Mouse (Mus musculus): Measurements from ENCODE around the gene Atxn7l2. TPM values are rescaled to one million over a fixed set of nuclear protein-coding genes. Genes with fewer than 3 reads are reported as not detected.

The Atxn7l2 gene
- polyA plus RNA-seq, 1 experiment from 2014 or later = 15.3 TPM

DNA sequence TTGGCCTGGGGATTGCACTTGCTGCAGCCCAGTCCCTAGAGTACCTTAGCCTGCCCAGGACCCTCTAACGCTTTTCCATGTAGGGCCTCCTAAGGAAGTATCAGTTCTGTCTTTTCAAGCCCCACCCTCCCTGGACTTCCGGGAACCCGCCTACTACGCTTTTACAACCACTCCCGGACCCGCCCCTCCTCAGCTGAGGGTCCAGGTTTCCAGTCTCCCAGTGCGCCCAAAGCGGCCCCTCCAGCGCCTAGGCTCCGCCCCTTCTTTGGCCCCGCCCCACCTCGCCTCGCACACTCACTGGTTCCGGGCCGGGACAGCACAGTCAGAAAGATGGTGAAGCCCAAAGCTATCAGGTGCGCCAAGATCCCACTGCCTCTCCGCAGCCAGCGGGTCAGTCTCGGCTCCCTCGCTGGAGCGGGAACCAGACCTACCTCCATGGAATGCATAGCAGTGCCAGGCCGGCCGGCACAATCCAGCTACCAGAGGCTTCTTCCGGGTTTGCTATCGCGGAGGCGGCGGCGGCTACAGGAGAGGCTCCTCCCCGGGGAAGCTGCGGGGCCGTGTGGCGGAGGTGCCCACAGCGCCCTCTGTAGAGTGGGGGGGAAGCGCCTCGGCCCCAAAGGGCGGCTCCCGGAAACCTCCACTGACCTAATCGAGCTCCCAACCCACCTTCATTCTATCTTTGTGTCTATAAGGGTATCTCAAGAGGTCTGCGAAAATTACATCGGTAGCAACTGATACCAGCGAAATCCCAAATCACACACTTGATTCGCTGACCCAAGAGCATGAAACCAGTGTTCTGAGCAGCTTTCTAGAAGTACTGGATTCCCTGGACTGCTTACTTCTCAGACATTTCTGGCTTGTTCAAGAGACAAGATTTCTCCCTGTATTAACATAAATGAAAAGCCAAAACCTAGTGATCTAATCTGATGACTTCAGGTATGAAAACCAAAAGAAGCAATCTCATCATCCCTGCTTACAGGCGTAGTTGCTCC is 10.1 kb downstream of the Atxn7l2 start, which contains the start of gene Cyb561d1:
TSS of gene Cyb561d1 (minus strand) at position 884 of the 995 bp plus-strand sequence.
- Histone ChIP-seq H3K36me3 (ENCODE audit: control insufficient read depth, insufficient read depth, low read length) (peaks cover 44% of the 10 kb centered on the region), H3K4me1 (replicated peaks; ENCODE audit: control insufficient read depth, insufficient read depth, low read length) (peaks cover 14% of the 10 kb centered on the region; the same call in 1 of the 2 replicates), H3K27me3 (replicated peaks; ENCODE audit: control insufficient read depth, insufficient read depth, low read length) (no peaks in the 10 kb centered on the region), H3K9ac (ENCODE audit: low read length) (peak within 1 kb of the TSS; percentile 55), H3K4me2 (ENCODE audit: low read length) (peak within 1 kb of the TSS; percentile 69), H3K9me3 (ENCODE audit: control insufficient read depth, low read length) (no peaks in the 10 kb centered on the region), H3K27ac (ENCODE audit: low read depth) (peak within 1 kb of the TSS; percentile 88), H3K4me3 (ENCODE audit: low read depth, low read length) (peak within 1 kb of the TSS; percentile 70)
- DNase-seq (ENCODE audit: low spot score) (peak; percentile 99), ATAC-seq (replicated peaks; ENCODE audit: low FRiP score, low TSS enrichment, low read depth) (peak; percentile 96)
- WGBS = 3% methylated on average over 43 of the region's 44 CpGs

DNA sequence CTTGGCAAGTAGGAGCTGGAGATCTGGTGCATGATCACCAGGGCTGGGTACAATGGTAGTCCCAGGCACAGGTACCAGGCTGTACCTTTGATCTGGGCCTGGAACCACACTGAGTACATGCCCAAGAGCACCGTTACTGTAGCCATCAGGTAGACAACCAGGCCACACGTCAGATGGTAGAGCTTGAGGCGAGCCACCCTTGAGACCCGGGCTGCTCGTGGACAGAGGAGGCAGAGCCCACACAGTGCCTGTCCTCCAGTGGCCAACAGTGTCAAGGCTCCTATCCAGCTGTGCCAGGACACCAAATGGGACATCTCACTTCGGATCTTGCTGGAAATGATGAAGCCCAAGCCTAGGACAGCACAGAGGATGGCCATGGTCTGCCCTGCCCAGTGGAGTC is 11.5 kb downstream of the Atxn7l2 start:
- no peak overlapping the region for H3K27ac ChIP-seq (ENCODE audit: low read depth)
- H3K27me3 ChIP-seq (replicated peaks; ENCODE audit: control insufficient read depth, insufficient read depth, low read length) = no peaks in the 10 kb centered on the region
- H3K4me2 ChIP-seq (ENCODE audit: low read length) = peak overlapping the region; percentile 69; the same call in 1 of the 2 replicates
- H3K9ac ChIP-seq (ENCODE audit: low read length) = no peak overlapping the region
- ATAC-seq (replicated peaks; ENCODE audit: low FRiP score, low TSS enrichment, low read depth) (no peak), DNase-seq (ENCODE audit: low spot score) (no peak)
- H3K4me3 ChIP-seq (ENCODE audit: low read depth, low read length) = no peak overlapping the region
- no peaks in the 10 kb centered on the region for H3K9me3 ChIP-seq (ENCODE audit: control insufficient read depth, low read length)
- H3K4me1 ChIP-seq (replicated peaks; ENCODE audit: control insufficient read depth, insufficient read depth, low read length) = peaks cover 14% of the 10 kb centered on the region; the same call in 1 of the 2 replicates
- WGBS = 95% methylated on average over 6 of the region's 6 CpGs
- H3K36me3 ChIP-seq (ENCODE audit: control insufficient read depth, insufficient read depth, low read length) = peaks cover 30% of the 10 kb centered on the region

DNA sequence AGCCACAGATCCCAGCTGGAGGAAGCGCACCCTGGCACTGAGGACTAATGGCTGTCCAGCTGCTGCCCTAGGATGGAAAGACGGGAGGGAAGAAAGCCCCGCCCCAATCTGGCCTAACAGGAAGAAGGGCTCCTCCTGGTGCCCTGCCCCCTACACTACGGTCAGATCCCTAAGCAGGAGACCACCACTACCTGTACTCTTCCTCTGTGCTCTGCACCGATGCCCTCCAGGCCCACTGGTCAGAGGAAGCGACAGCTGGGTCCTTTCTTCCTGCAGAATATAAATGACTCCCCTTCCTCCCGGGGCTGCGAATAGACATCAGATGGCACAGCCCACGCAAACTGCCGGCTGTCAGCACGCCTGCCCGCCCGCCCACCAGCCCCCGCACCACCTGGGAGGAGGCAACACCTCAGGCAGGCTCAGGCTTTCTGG is 13.7 kb downstream of the Atxn7l2 start:
- no peak overlapping the region for H3K4me3 ChIP-seq (ENCODE audit: low read depth, low read length)
- ATAC-seq (replicated peaks; ENCODE audit: low FRiP score, low TSS enrichment, low read depth) = 0 out of 2 replicates have a peak, but pooled peaks have one; percentile 12
- H3K9ac ChIP-seq (ENCODE audit: low read length) = no peak overlapping the region
- DNase-seq (ENCODE audit: low spot score) = peak; percentile 64
- H3K27me3 ChIP-seq (replicated peaks; ENCODE audit: control insufficient read depth, insufficient read depth, low read length) = no peaks in the 10 kb centered on the region
- H3K36me3 ChIP-seq (ENCODE audit: control insufficient read depth, insufficient read depth, low read length) = peaks cover 16% of the 10 kb centered on the region
- no peaks in the 10 kb centered on the region for H3K9me3 ChIP-seq (ENCODE audit: control insufficient read depth, low read length)
- WGBS = 17% methylated on average over 13 of the region's 14 CpGs
- peaks cover 14% of the 10 kb centered on the region; the same call in 1 of the 2 replicates for H3K4me1 ChIP-seq (replicated peaks; ENCODE audit: control insufficient read depth, insufficient read depth, low read length)
- H3K27ac ChIP-seq (ENCODE audit: low read depth) = no peak overlapping the region
- peak overlapping the region; percentile 30 for H3K4me2 ChIP-seq (ENCODE audit: low read length)

DNA sequence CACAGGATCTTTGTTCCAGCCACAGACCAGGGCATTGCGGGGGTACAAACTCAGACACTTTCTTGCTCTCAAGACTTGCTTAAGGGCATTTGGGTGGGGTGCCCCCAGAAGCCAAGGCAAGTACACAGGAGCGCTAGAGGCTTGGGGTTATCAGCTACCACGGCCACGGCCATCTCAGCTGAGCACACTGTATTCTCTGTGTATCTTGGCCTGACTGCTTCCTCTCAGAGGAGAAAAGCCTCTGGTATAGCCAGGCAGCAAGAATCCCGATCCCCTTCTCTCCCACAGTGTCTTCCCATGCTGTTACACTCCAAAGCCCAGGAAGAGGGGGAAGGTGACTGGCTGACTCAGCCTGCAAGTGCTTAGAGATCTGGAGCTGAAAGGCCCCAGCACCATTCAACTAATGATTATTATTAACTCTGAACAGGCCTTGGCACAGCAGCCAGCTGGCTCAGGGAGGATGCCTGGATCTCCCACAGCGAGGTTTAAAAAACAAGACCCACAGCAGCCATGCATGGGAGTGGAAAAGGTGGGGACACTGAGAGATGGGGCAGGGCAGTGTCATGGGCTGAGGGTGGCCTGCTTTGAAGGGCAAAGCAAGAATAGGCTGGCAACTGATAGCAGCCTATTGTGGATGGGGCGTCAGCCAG is 14.7 kb downstream of the Atxn7l2 start:
- ATAC-seq (replicated peaks; ENCODE audit: low FRiP score, low TSS enrichment, low read depth) (no peak), DNase-seq (ENCODE audit: low spot score) (no peak)
- Histone ChIP-seq H3K27ac (ENCODE audit: low read depth) (no peak overlapping the region), H3K4me1 (replicated peaks; ENCODE audit: control insufficient read depth, insufficient read depth, low read length) (peaks cover 15% of the 10 kb centered on the region), H3K36me3 (ENCODE audit: control insufficient read depth, insufficient read depth, low read length) (peaks cover 11% of the 10 kb centered on the region), H3K9ac (ENCODE audit: low read length) (no peak overlapping the region), H3K4me2 (ENCODE audit: low read length) (no peak overlapping the region), H3K27me3 (replicated peaks; ENCODE audit: control insufficient read depth, insufficient read depth, low read length) (no peaks in the 10 kb centered on the region), H3K4me3 (ENCODE audit: low read depth, low read length) (no peak overlapping the region), H3K9me3 (ENCODE audit: control insufficient read depth, low read length) (no peaks in the 10 kb centered on the region)
- WGBS = 77% methylated on average over 7 of the region's 7 CpGs

DNA sequence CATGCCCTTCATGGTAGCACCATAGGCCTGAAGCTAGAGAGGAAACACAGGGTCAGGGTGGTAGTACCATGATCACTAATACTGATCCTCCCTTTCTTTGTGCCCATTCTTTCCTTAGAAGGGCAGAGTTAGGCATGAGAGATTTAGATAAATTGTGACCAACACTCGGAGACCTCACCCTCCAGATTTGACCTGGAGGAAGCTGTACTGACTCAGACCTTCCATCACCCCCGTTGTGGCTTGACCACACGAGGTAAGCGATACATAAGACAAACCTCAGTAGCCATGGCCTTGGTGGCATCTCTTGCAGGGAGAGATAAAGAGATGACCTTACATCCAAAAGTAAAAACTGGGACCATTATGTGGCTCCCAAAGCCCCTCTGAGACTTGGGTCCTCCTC is 15.4 kb downstream of the Atxn7l2 start:
- no peak for ATAC-seq (replicated peaks; ENCODE audit: low FRiP score, low TSS enrichment, low read depth)
- H3K4me1 ChIP-seq (replicated peaks; ENCODE audit: control insufficient read depth, insufficient read depth, low read length) = peaks cover 14% of the 10 kb centered on the region
- H3K9ac ChIP-seq (ENCODE audit: low read length) = no peak overlapping the region
- H3K27ac ChIP-seq (ENCODE audit: low read depth) = no peak overlapping the region
- no peaks in the 10 kb centered on the region for H3K27me3 ChIP-seq (replicated peaks; ENCODE audit: control insufficient read depth, insufficient read depth, low read length)
- H3K4me3 ChIP-seq (ENCODE audit: low read depth, low read length) = no peak overlapping the region
- peaks cover 11% of the 10 kb centered on the region for H3K36me3 ChIP-seq (ENCODE audit: control insufficient read depth, insufficient read depth, low read length)
- H3K4me2 ChIP-seq (ENCODE audit: low read length) = no peak overlapping the region
- no peaks in the 10 kb centered on the region for H3K9me3 ChIP-seq (ENCODE audit: control insufficient read depth, low read length)
- DNase-seq (ENCODE audit: low spot score) = no peak
- WGBS = 87% methylated on average over 4 of the region's 4 CpGs

DNA sequence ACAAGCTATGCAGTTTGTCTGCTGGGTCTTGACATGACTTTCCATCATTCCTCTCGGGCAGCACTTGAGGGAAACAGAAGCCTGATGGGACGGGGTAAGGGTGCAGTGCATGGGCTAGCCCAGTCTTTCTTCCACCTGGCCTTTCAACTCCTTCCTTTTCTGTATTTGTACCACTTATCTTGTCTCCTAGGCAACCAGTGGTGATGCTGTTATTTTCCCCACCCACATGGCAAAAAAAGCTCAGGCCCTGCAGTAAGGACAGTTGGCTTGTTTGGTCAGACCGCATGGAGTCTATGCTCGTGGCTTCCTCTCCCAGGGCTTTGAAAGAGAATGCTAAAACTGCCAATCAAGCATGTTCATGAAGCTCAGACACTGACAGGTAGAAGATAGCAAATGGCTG is 17.0 kb downstream of the Atxn7l2 start:
- ATAC-seq (replicated peaks; ENCODE audit: low FRiP score, low TSS enrichment, low read depth) (no peak), DNase-seq (ENCODE audit: low spot score) (peak; percentile 49)
- 43% methylated on average over 4 of the region's 4 CpGs for whole genome bisulfite sequencing
- H3K9ac ChIP-seq (ENCODE audit: low read length) = no peak overlapping the region
- peaks cover 8% of the 10 kb centered on the region for H3K36me3 ChIP-seq (ENCODE audit: control insufficient read depth, insufficient read depth, low read length)
- H3K4me3 ChIP-seq (ENCODE audit: low read depth, low read length) = no peak overlapping the region
- peak overlapping the region; percentile 38; the same call in 1 of the 2 replicates for H3K27ac ChIP-seq (ENCODE audit: low read depth)
- H3K9me3 ChIP-seq (ENCODE audit: control insufficient read depth, low read length) = no peaks in the 10 kb centered on the region
- H3K27me3 ChIP-seq (replicated peaks; ENCODE audit: control insufficient read depth, insufficient read depth, low read length) = no peaks in the 10 kb centered on the region
- no peak overlapping the region for H3K4me2 ChIP-seq (ENCODE audit: low read length)
- H3K4me1 ChIP-seq (replicated peaks; ENCODE audit: control insufficient read depth, insufficient read depth, low read length) = peaks cover 25% of the 10 kb centered on the region

DNA sequence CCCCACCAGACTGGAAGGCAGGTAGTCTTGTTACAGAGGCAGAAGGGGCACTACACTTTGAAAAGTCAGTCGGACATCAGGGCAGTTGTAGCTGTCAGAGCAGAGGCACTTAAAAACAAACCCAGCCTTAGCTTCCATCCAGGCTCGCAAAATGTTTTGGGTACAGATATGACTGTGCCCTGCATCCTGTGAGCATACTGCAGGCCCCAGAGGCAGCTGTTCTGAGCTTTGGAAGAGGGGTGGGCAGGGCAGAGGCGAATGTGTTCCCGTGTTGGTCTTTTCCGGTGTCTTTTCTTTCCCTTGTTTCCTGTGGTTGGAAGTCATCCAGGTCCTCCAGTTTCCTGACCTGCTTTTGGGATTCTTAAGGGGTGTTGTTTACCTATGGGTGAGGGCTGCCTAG is 20.8 kb downstream of the Atxn7l2 start:
- H3K36me3 ChIP-seq (ENCODE audit: control insufficient read depth, insufficient read depth, low read length) = no peaks in the 10 kb centered on the region
- H3K9ac ChIP-seq (ENCODE audit: low read length) = no peak overlapping the region
- no peak overlapping the region for H3K4me3 ChIP-seq (ENCODE audit: low read depth, low read length)
- no peak for ATAC-seq (replicated peaks; ENCODE audit: low FRiP score, low TSS enrichment, low read depth)
- H3K4me2 ChIP-seq (ENCODE audit: low read length) = peak overlapping the region; percentile 32
- 0 out of 2 replicates have a peak, but pooled peaks cover under 1% of the 10 kb centered on the region for H3K27me3 ChIP-seq (replicated peaks; ENCODE audit: control insufficient read depth, insufficient read depth, low read length)
- no peak for DNase-seq (ENCODE audit: low spot score)
- H3K27ac ChIP-seq (ENCODE audit: low read depth) = peak overlapping the region; percentile 47; the same call in 1 of the 2 replicates
- H3K9me3 ChIP-seq (ENCODE audit: control insufficient read depth, low read length) = no peaks in the 10 kb centered on the region
- H3K4me1 ChIP-seq (replicated peaks; ENCODE audit: control insufficient read depth, insufficient read depth, low read length) = peaks cover 26% of the 10 kb centered on the region
- WGBS = 24% methylated on average over 5 of the region's 5 CpGs

DNA sequence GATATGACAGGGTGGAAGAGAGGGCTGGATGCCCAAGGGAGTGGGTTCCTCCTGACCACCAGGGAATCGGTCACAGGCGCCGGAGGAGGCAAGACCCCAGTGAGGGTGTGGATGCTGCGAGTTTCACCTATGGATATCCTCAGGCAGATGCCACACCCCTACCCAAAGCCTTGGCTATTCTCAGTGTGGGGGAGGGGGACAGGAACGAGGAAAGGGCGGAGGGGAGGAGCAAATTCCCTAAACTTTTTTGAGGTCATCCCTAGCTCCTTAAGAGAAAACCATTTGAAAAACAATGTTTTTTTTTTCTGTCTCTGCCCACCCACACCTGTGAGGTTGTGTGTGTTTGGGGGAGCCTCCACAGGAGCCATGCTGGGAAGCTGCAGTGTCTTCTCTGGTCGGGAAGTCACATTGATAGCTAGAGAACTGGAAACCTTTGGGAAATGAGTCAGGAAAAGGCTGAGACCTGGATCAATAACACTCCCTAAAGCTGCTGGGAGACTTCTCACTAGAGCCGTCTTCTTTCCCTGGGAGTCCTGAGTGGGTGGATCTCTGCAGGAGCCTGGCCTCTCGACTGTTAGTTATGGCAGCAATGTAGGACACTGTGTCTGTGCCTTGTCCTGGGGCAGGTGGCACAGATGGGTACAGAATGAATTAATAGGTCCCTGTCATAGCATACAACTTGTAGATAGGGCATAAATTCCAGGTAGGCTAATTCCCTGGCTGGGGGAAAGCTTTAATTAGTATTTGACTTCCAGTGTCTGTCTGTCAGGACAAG is 21.8 kb downstream of the Atxn7l2 start:
- Histone ChIP-seq H3K4me3 (ENCODE audit: low read depth, low read length) (no peak overlapping the region), H3K4me1 (replicated peaks; ENCODE audit: control insufficient read depth, insufficient read depth, low read length) (peaks cover 26% of the 10 kb centered on the region), H3K9ac (ENCODE audit: low read length) (no peak overlapping the region), H3K4me2 (ENCODE audit: low read length) (peak overlapping the region; percentile 32; the same call in 1 of the 2 replicates), H3K36me3 (ENCODE audit: control insufficient read depth, insufficient read depth, low read length) (no peaks in the 10 kb centered on the region), H3K9me3 (ENCODE audit: control insufficient read depth, low read length) (no peaks in the 10 kb centered on the region), H3K27me3 (replicated peaks; ENCODE audit: control insufficient read depth, insufficient read depth, low read length) (0 out of 2 replicates have a peak, but pooled peaks cover 4% of the 10 kb centered on the region), H3K27ac (ENCODE audit: low read depth) (no peak overlapping the region; the same call in 1 of the 2 replicates)
- 74% methylated on average over 9 of the region's 9 CpGs for WGBS
- no peak for DNase-seq (ENCODE audit: low spot score)
- ATAC-seq (replicated peaks; ENCODE audit: low FRiP score, low TSS enrichment, low read depth) = no peak
